Mouse (Mus musculus) neutrophil, adult 65 days (primary cell): Measurements from ENCODE around the gene Lmod2. TPM values are rescaled to one million over a fixed set of nuclear protein-coding genes. Genes with fewer than 3 reads are reported as not detected.

Source experiments
- total RNA-seq: library from RNA; stranded (reverse); gene quantifications from 2 replicates; pipeline ENCODE4 v1.2.4, GENCODE M21; 2023

The Lmod2 gene
- not detected in 2 replicates for total RNA-seq

GRCm38 (mm10) chr6:24597500-24597899 is at the start of gene Lmod2:
Gene Lmod2, plus strand, starts transcription at chr6:24597762.

Other genes with a start within 250 kb of the Lmod2 start
- not detected in 2 replicates for gene Iqub, start 82.7 kb upstream of the Lmod2 start, total RNA-seq
- 30.8 and 35.0 TPM in 2 replicates for gene Ndufa5, start 69.7 kb upstream of the Lmod2 start, total RNA-seq
- gene Asb15, start 69.6 kb upstream of the Lmod2 start, total RNA-seq = not detected in 2 replicates
- 37.2 and 47.7 TPM in 2 replicates for gene Wasl, start 67.2 kb downstream of the Lmod2 start, total RNA-seq
- not detected in 2 replicates for gene Hyal6, start 135.5 kb downstream of the Lmod2 start, total RNA-seq
- gene Hyal4, start 150.6 kb downstream of the Lmod2 start, total RNA-seq = not detected in 2 replicates
- not detected in 2 replicates for gene Spam1, start 193.4 kb downstream of the Lmod2 start, total RNA-seq